Mouse (Mus musculus) brown adipose tissue, adult 24 weeks (tissue): ENCODE data around the gene Dusp11. TPM values are rescaled to one million over a fixed set of nuclear protein-coding genes. Genes with fewer than 3 reads are reported as not detected.
"Not testable (repeated sequence)": the region's sequence is repeated elsewhere in the genome, so short reads cannot be mapped to it uniquely, and the experiment has no call there.

Source experiments
- H3K27ac ChIP-seq: fragments of 200-500 bp; replicated peaks from 2 replicates; pipeline ENCODE4 v1.5.1; 2012; ENCODE audit warnings: low read depth, mild to moderate bottlenecking, low read length
- H3K4me1 ChIP-seq: fragments of 200-500 bp; 2 replicates; pipeline ENCODE4 v1.6.1; 2012; ENCODE audit warnings: low read length, mixed read lengths; ENCODE audit not compliant: control insufficient read depth, insufficient read depth, insufficient read length
- H3K4me3 ChIP-seq: fragments of 200-500 bp; 2 replicates; pipeline ENCODE4 v1.5.1; 2012; ENCODE audit warnings: low read depth, mild to moderate bottlenecking, low read length, moderate library complexity; ENCODE audit not compliant: insufficient read depth
- polyA plus RNA-seq: library from polyadenylated mRNA; stranded (reverse); fragments of >200 nt; gene quantifications from 2 replicates; pipeline ENCODE4 v1.2.4, GENCODE M21; 2012; ENCODE audit not compliant: missing spikeins, insufficient read depth, insufficient read length

The Dusp11 gene
- polyA plus RNA-seq, 1 experiment, result 31.9 TPM

DNA sequence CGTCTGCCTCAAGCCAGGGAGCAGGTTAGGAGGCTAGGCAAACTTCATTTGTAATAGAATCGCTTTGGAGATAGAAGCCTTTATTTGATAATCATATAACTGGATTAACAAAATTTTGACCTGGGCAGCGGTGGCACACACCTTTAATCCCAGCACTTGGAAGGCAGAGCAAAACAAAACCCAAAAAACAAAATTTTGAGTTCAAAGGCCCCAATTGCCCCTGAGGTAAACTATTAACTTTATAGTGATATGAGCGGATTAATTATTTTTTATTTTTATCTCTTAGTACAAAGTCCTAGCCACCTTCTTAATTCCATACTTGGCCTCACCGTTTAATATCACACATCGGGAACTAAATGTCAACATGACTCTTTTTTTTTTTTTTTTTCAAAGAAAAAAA is 44.9 kb downstream of the Dusp11 start:
- H3K4me3 ChIP-seq, result peak overlapping the region; percentile 96
- H3K4me1 ChIP-seq, result no peaks in the 10 kb centered on the region
- H3K27ac ChIP-seq, result peak overlapping the region; percentile 65; the same call in 1 of the 2 replicates

DNA sequence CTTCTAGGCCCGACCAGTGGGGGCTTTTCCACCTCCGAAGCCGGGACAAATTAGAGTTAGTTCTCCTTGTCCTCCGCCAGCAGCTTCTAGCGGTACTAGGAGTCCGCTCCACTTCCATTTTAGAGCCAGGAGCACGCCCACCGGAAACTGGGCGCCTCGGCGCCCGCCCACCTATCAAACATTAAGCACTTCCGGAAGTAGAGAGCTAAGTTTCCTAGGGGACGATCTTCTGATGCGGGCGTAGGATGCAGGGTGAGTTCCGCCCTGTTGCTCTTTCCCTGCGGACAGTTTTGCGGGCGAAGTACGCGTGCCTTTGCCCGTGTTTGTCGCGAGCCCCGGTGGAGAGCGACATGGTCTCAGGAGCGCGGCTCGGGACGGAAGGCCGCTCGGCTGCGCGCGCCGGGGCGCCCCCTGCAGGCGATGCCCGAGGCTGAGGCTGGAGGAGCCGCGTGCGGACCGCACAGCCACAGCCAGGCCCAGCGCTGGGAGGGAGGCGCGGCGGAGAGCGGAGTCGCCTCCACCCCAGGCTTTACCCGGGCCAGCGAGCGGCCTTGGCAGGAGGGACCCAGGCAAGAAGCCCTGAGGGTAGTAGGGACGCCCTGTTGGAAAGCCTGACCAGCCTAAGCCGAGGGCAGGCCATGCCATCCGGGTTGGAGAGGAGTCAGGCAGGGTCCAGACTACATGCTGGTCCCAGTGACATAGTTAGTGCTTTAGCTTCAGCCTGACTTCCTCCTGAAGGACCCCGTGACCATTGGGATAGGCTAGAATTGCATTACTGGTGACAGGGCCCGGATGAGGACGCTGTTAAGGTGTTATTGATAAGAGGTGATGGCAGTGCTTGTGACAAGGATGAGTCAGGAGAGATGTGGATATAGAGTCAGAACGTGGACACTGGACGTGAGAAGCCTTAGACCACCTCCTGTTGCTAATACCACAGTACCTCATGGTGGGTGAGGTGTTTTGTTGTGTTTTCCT is 45.6 kb downstream of the Dusp11 start, which contains the start of gene Nat8f1:
Gene Nat8f1, minus strand, starts transcription at position 149 of the 975 bp plus-strand sequence.
- peak within 1 kb of the TSS; percentile 85 for H3K27ac ChIP-seq
- H3K4me3 ChIP-seq, result peak within 1 kb of the TSS; percentile 96
- not testable (repeated sequence) for H3K4me1 ChIP-seq

DNA sequence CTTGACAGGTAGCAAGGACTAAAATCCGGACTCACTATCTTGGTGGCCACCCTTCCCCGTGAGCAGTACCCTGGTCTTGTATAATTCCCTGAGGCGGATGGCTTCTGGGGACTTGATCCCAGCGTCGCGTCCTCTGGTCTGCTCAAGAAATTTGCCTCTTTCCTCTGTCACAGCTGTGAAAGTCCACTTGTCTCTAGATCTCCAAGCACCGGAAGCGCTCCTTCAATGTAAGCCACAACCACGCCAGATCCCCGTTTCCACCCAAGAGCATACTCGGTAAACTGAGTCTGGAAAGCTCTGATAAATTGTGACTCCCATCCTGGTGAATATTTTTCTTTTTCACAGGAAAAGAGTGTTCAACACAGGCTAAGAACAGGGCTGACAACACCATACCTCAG is 46.3 kb downstream of the Dusp11 start:
- H3K4me1 ChIP-seq, result no peaks in the 10 kb centered on the region
- H3K27ac ChIP-seq, result peak overlapping the region; percentile 71
- H3K4me3 ChIP-seq, result peak overlapping the region; percentile 96

DNA sequence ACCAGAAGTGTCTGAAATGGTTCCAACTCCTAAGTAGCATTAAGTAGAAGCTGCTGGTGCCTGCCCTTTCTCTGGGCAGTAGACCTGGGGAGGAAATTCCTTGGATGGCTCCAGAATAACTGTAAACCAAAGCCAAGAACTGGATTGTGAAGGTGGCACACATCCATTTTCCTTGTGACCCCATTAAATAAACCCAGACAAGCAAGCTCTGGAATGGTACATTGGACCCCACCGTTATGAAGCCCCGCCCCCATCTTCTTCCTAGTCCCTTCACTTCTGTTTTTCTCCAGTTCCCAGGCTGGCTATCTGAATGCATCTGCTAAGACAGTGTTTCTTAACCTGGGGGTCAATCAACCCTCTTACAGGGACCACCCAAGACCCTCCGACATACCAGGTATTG is 49.9 kb downstream of the Dusp11 start, which contains the start of gene Tprkb:
Gene Tprkb, plus strand, starts transcription at position 279 of the 400 bp plus-strand sequence.
- Histone ChIP-seq H3K27ac (no peak within 1 kb of the TSS), H3K4me3 (no peak within 1 kb of the TSS), H3K4me1 (no peaks in the 10 kb centered on the region)

DNA sequence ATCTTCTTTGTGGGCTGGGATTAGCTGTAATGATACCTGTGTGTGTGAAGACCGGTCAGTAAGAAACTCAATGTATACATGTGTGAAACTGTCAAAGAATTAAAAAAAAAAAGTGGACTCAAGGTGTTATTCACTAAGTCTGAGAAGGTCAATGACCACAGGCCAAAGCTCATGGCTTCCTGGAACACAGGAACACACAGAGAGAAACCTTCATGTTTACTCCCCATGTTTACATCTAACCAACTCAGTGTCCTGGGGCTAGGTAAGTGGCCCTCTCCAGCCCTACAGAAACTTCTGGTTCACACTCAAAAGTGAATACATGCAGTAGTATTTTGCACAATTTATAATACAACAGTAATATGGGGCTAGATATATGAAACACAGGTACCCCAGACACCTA is 51.8 kb downstream of the Dusp11 start:
- H3K4me3 ChIP-seq, result no peak overlapping the region
- H3K4me1 ChIP-seq, result no peaks in the 10 kb centered on the region
- H3K27ac ChIP-seq, result no peak overlapping the region

DNA sequence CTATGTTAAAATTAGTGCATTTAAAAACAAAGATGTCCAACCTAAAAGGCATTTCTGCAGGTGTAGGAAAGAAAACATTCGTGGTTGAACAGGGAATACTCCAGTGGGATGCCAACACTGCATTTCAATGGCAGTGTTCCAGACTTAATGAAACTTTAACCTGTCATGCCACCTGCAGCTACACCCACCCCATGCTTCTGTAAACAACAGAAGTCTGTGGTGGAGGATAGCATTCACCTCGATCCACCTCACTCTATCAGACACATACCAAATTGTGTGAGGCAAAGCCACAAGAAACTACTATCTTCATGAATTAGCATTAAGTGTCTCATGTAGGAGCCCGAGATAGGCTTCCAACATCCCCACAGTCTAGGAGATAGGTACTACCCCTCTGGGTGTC is 53.1 kb downstream of the Dusp11 start:
- Histone ChIP-seq H3K4me3 (no peak overlapping the region), H3K27ac (no peak overlapping the region), H3K4me1 (no peaks in the 10 kb centered on the region)

DNA sequence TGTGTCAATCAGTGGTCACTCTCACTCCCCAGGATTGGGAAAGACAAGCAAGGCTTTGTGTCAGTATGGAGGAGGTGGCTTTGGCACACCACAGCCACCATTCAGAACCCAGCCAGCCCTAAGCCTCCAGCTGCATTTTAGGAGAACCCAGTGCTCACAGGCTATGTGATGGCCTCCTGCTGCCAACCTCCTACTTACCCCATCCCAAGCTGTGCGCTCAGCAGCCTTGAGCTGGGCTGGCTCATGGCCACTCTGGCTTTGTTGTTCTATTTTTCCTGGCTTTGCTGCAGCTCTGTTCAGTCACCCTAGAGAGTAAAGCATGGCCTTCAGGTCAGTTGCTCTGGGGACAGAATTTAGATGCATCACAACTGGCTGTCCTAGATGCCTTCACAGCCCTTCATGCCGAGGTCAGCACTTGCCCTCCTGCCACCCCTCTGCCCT is 54.5 kb downstream of the Dusp11 start:
- not testable (repeated sequence) for H3K4me3 ChIP-seq, H3K27ac ChIP-seq, H3K4me1 ChIP-seq

DNA sequence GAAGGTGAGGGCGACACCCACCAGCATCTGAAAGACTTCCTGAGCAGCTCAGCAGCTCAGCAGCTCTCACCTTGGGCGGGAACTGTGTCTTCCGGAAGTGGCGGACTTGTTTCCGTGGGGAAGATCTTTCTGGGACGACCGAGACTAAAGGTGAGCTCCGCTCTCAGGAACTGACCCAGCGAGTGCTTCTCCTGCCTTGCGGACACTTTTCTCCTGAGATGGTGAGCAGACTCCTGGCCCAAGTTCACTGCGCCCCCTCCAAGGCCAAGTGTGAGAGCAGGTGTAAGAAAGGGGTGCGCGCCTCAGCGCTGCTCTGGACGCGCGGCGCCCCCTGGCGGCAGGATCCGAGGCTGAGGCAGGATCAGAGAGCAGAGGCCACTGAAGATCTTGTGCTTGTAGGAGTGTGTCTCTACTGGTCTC is 56.8 kb downstream of the Dusp11 start, which contains the start of gene Nat8f4:
Gene Nat8f4, minus strand, starts transcription at position 243 of the 420 bp plus-strand sequence.
- H3K27ac ChIP-seq, H3K4me1 ChIP-seq: not testable (repeated sequence)
- H3K4me3 ChIP-seq, result peak within 1 kb of the TSS; percentile 56

DNA sequence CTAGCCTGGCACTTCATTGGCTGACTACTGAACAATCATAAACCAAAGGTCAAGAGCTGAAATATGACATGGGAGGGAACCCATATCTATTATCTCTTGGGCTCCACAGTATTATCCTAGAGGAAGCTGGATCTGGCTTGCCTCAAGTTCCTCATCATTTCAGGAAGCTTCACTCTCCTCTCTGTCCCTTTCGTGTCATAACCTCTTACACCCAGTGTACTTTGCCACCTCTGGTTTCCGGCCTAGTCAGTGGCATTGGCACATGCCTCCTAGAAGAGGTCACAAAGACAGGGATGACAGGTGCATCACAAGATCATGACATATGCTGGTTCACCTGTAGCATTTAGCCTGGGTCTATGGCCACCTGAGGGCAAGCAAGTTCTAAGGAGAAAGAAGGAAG is 59.2 kb downstream of the Dusp11 start:
- Histone ChIP-seq H3K27ac (no peak overlapping the region), H3K4me3 (no peak overlapping the region), H3K4me1 (no peaks in the 10 kb centered on the region)

DNA sequence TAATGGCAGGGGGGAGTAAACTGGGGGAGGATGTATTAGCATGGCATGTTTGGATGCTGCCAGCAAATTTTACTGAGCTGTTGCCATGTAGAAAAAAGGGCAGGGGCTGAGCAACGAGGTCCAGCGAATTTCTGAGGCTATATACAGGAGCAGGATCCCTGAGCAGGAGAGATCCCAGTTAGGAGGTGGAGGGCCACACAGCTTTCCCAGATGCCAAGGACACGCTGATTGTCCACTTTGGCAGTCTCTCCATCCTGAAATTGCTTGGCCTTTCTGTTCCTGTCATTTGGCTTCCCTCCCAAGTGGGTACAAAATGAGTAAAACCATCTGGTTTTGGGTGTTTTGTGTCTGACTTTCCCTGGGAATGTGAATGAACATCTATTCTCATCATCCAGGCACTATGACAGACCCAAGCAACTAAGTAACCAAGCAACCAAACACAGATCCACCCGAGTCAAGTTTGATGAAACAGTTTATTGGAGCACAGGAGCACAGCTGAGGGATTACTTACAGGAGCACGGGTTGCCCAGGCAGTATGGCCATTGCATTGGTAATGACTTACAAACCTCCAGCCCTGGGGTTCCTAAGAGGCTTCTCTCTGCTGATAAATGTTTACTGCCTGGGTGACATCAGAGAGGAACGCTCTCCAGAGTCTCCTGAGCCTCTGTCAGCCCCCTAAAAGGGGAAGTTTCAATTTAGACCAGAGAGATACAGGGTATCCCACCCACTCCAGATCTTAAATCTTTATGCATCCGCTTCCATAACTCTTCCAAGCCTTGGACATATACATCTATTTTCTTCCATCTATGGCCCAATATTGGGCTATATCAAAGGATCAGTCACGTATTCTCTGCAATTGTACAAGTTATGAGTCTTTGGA is 62.6 kb downstream of the Dusp11 start:
- H3K4me1 ChIP-seq, H3K27ac ChIP-seq, H3K4me3 ChIP-seq: not testable (repeated sequence)

DNA sequence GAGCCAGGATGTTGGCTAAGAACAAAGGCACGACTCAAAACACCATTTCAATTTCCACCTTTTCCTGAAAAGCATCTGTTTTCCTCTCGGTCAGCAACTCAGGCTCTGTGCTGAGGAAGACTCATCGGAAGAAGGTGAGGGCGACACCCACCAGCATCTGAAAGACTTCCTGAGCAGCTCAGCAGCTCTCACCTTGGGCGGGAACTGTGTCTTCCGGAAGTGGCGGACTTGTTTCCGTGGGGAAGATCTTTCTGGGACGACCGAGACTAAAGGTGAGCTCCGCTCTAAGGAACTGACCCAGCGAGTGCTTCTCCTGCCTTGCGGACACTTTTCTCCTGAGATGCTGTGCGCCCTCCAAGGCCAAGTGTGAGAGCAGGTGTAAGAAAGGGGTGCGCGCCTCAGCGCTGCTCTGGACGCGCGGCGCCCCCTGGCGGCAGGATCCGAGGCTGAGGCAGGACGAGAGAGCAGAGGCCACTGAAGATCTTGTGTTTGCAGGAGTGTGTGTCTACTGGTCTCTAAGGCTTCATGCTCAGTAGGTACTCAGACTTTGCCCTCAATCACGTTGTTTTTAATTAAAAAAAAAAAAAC is 66.3 kb downstream of the Dusp11 start:
- H3K4me1 ChIP-seq, H3K27ac ChIP-seq, H3K4me3 ChIP-seq: not testable (repeated sequence)

Other genes with a start within 250 kb of the Dusp11 start
- gene Nat8f7, start 248.5 kb downstream of the Dusp11 start, polyA plus RNA-seq, result not detected in 2 replicates
- 0.67 TPM in 1 of 2 replicates, not detected in the other for gene Nat8f3, start 195.9 kb downstream of the Dusp11 start, polyA plus RNA-seq
- not detected in 2 replicates for gene Nat8f6, start 140.7 kb downstream of the Dusp11 start, polyA plus RNA-seq
- not detected in 2 replicates for gene Nat8f5, start 140.7 kb downstream of the Dusp11 start, polyA plus RNA-seq
- gene Nat8, start 129.6 kb downstream of the Dusp11 start, polyA plus RNA-seq, result not detected in 2 replicates
- not detected in 2 replicates for gene Nat8f2, start 92.5 kb downstream of the Dusp11 start, polyA plus RNA-seq
- gene Nat8f4, start 56.8 kb downstream of the Dusp11 start, polyA plus RNA-seq, result 0.55 and 0.75 TPM in 2 replicates
- 10.1 and 19.7 TPM in 2 replicates for gene Tprkb, start 49.8 kb downstream of the Dusp11 start, polyA plus RNA-seq
- gene Nat8f1, start 46.0 kb downstream of the Dusp11 start, polyA plus RNA-seq, result 11.6 and 12.2 TPM in 2 replicates
- not detected in 2 replicates for gene Figla, start 54.5 kb upstream of the Dusp11 start, polyA plus RNA-seq
- gene Add2, start 67.0 kb upstream of the Dusp11 start, polyA plus RNA-seq, result not detected in 2 replicates
- gene Tgfa, start 233.6 kb upstream of the Dusp11 start, polyA plus RNA-seq, result 0.25 and 0.44 TPM in 2 replicates